Mouse (Mus musculus) lung, postnatal 0 days (tissue): ENCODE measurements around the gene Mpz.

ENCODE experiments used
- CTCF ChIP-seq: IDR thresholded peaks from 2 replicates; pipeline ENCODE4 v1.5.1; 2016; ENCODE audit warnings: antibody characterized with exemption, mild to moderate bottlenecking
- EP300 ChIP-seq: IDR thresholded peaks from 2 replicates; pipeline ENCODE4 v1.6.1; 2016; ENCODE audit warnings: antibody characterized with exemption, mild to moderate bottlenecking, control low read depth

- TF ChIP-seq CTCF (no peak), EP300 (no peak)
Observed at GRCm38 (mm10) chr1:171169913-171170312, 19.4 kb downstream of the Mpz start.
